Mouse (Mus musculus): ENCODE measurements around the gene B4galt4.

- TF ChIP-seq MAFK (IDR thresholded peaks at IDR 0.05; ENCODE audit: insufficient read depth, low read depth, low read length): no peak
- TF ChIP-seq CHD2 (IDR thresholded peaks at IDR 0.05; ENCODE audit: low read depth, low read length): no peak
- TF ChIP-seq ZC3H11A (IDR thresholded peaks at IDR 0.05; ENCODE audit: borderline replicate concordance, low read depth, low read length): no peak
- TF ChIP-seq ZNF384 (IDR thresholded peaks at IDR 0.05; ENCODE audit: low read depth, low read length): no peak
Observed at GRCm38 (mm10) chr16:38730921-38731320, 11.1 kb upstream of the B4galt4 start.

Measured in ES-E14 (cell line).